Mouse (Mus musculus) heart, embryonic 10.5 days (tissue): ENCODE measurements around the gene Zdhhc13. TPM values are rescaled to one million over a fixed set of nuclear protein-coding genes. Genes with fewer than 3 reads are reported as not detected.
A peak's percentile ranks its signal among the peaks of the same experiment; 100 is the strongest.

Experiments
- DNase-seq: peaks from one replicate; pipeline ENCODE4 v3.0.0-alpha.2; 2017; ENCODE audit warnings: low spot score
- H3K27ac ChIP-seq: fragments of 300-500 bp; sonication (generic); 2 replicates; pipeline ENCODE4 v1.5.1; 2016; ENCODE audit warnings: mild to moderate bottlenecking
- H3K27me3 ChIP-seq: fragments of 300-500 bp; sonication (generic); 2 replicates; pipeline ENCODE4 v1.6.1; 2016; ENCODE audit warnings: mild to moderate bottlenecking; ENCODE audit not compliant: poor library complexity, insufficient read depth, severe bottlenecking
- H3K36me3 ChIP-seq: fragments of 300-500 bp; sonication (generic); 2 replicates; pipeline ENCODE4 v1.6.1; 2016; ENCODE audit warnings: mild to moderate bottlenecking, moderate library complexity
- H3K4me1 ChIP-seq: fragments of 300-500 bp; sonication (generic); 2 replicates; pipeline ENCODE4 v1.6.1; 2016; ENCODE audit warnings: mild to moderate bottlenecking
- H3K4me3 ChIP-seq: fragments of 300-500 bp; sonication (generic); 2 replicates; pipeline ENCODE4 v1.5.1; 2016; ENCODE audit warnings: mild to moderate bottlenecking, moderate library complexity
- H3K9me3 ChIP-seq: fragments of 300-500 bp; sonication (generic); 2 replicates; pipeline ENCODE4 v1.6.1; 2016; ENCODE audit warnings: mild to moderate bottlenecking, moderate library complexity
- WGBS: fragments of 180-500 bp; shearing (Covaris S2); methylation state at CpG from one replicate; pipeline ENCODE4 v1.1.7; 2016; 5-methylcytosine and 5-hydroxymethylcytosine counted together
- polyA plus RNA-seq: library from polyadenylated mRNA; unstranded; fragments of >200 nt; fragmentation: Nextera tagmentation; extraction: Ambion mirVana; gene quantifications from 2 replicates; pipeline ENCODE4 v1.2.1, GENCODE M21; 2016

Gene Zdhhc13
- polyA plus RNA-seq, 1 experiment from 2014 or later: 34.8 TPM

- Histone ChIP-seq H3K27me3 (no peaks in the 10 kb centered on the region), H3K36me3 (peaks cover 69% of the 10 kb centered on the region), H3K4me3 (no peak overlapping the region), H3K27ac (no peak overlapping the region), H3K4me1 (no peaks in the 10 kb centered on the region), H3K9me3 (no peaks in the 10 kb centered on the region)
- 90% methylated on average over 7 of the region's 7 CpGs for WGBS
- no peak for DNase-seq
These were observed 14.6 kb downstream of the Zdhhc13 start for GRCm38 (mm10) chr7:48803381-48803780.

DNA sequence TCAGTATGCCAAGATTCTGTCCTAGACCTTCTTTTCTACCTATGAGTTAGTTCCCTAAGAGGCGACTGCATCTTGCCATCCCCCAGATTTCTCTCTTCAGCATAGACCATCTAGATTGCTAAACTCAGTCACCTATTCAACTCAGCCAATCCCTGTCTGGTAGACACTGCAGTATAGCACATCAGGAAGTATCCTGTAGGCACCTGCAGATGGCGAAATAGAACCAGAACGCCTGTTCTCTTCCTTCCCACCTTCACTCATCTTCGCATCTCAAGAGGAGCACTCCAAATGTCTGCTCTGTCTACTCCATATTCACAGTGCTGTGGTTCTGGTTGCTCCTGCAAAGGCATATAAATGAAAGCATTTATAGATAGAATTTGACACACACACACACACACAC is 17.8 kb downstream of the Zdhhc13 start:
- 85% methylated on average over 4 of the region's 4 CpGs for WGBS
- no peak for DNase-seq
- Histone ChIP-seq H3K4me1 (no peaks in the 10 kb centered on the region), H3K27ac (no peak overlapping the region), H3K9me3 (no peaks in the 10 kb centered on the region), H3K4me3 (no peak overlapping the region), H3K27me3 (no peaks in the 10 kb centered on the region), H3K36me3 (peaks cover 79% of the 10 kb centered on the region)

GRCm38 (mm10) chr7:48810652-48811051 is 21.8 kb downstream of the Zdhhc13 start:
- 97% methylated on average over 1 of the region's 1 CpGs for WGBS
- no peak overlapping the region for H3K4me3 ChIP-seq
- no peaks in the 10 kb centered on the region for H3K27me3 ChIP-seq
- H3K4me1 ChIP-seq: no peaks in the 10 kb centered on the region
- DNase-seq: no peak
- peaks cover 58% of the 10 kb centered on the region for H3K36me3 ChIP-seq
- H3K9me3 ChIP-seq: no peaks in the 10 kb centered on the region
- H3K27ac ChIP-seq: no peak overlapping the region

- Histone ChIP-seq H3K27ac (no peak overlapping the region), H3K9me3 (no peaks in the 10 kb centered on the region), H3K27me3 (no peaks in the 10 kb centered on the region), H3K4me3 (no peak overlapping the region), H3K36me3 (peaks cover 56% of the 10 kb centered on the region), H3K4me1 (no peaks in the 10 kb centered on the region)
- no peak for DNase-seq
These were observed 23.6 kb downstream of the Zdhhc13 start for GRCm38 (mm10) chr7:48812358-48812757.

GRCm38 (mm10) chr7:48813594-48813993 is 24.8 kb downstream of the Zdhhc13 start:
- no peak overlapping the region for H3K4me3 ChIP-seq
- no peaks in the 10 kb centered on the region for H3K4me1 ChIP-seq
- no peaks in the 10 kb centered on the region for H3K27me3 ChIP-seq
- DNase-seq: no peak
- no peak overlapping the region for H3K27ac ChIP-seq
- 86% methylated on average over 1 of the region's 1 CpGs for WGBS
- no peaks in the 10 kb centered on the region for H3K9me3 ChIP-seq
- H3K36me3 ChIP-seq: peaks cover 53% of the 10 kb centered on the region

- H3K4me1 ChIP-seq: peaks cover 21% of the 10 kb centered on the region
- H3K36me3 ChIP-seq: peaks cover 85% of the 10 kb centered on the region
- H3K27me3 ChIP-seq: no peaks in the 10 kb centered on the region
- no peak overlapping the region for H3K4me3 ChIP-seq
- 93% methylated on average over 5 of the region's 5 CpGs for WGBS
- no peak overlapping the region for H3K27ac ChIP-seq
- no peak for DNase-seq
- no peaks in the 10 kb centered on the region for H3K9me3 ChIP-seq
These were observed 32.9 kb downstream of the Zdhhc13 start for GRCm38 (mm10) chr7:48821654-48822053.

DNA sequence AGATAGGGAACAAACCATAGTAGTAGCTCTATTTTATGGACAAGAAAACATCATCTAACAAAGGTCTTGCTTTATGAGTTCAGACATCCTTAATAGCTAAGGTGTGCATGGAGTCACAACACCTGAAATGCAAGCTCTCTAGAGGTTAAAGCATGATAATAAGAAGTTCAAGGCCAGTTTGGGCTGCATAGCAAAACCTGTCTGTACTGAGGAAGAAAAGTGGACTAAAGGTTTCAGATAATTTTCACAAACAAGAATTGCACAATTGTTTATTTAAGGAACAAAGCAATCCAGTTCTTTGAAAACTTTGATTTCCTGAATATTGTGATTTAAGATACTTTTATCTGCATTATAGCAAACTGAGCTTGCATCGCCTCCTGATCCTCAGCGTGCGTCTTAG is 34.8 kb downstream of the Zdhhc13 start:
- WGBS: 92% methylated on average over 3 of the region's 3 CpGs
- Histone ChIP-seq H3K9me3 (no peaks in the 10 kb centered on the region), H3K27ac (no peak overlapping the region), H3K27me3 (no peaks in the 10 kb centered on the region), H3K36me3 (peaks cover 83% of the 10 kb centered on the region), H3K4me1 (peaks cover 28% of the 10 kb centered on the region), H3K4me3 (no peak overlapping the region)
- no peak for DNase-seq

- no peak overlapping the region for H3K4me3 ChIP-seq
- no peaks in the 10 kb centered on the region for H3K27me3 ChIP-seq
- H3K27ac ChIP-seq: no peak overlapping the region
- 55% methylated on average over 1 of the region's 1 CpGs for WGBS
- no peaks in the 10 kb centered on the region for H3K9me3 ChIP-seq
- peaks cover 74% of the 10 kb centered on the region for H3K36me3 ChIP-seq
- DNase-seq: no peak
- H3K4me1 ChIP-seq: peaks cover 35% of the 10 kb centered on the region
These were observed 35.9 kb downstream of the Zdhhc13 start for GRCm38 (mm10) chr7:48824671-48825070.

- H3K36me3 ChIP-seq: peaks cover 69% of the 10 kb centered on the region
- no peak overlapping the region for H3K4me3 ChIP-seq
- 37% methylated on average over 6 of the region's 6 CpGs for WGBS
- no peaks in the 10 kb centered on the region for H3K9me3 ChIP-seq
- no peak for DNase-seq
- H3K27ac ChIP-seq: peak overlapping the region; percentile 56; the same call in 1 of the 2 replicates
- no peaks in the 10 kb centered on the region for H3K27me3 ChIP-seq
- peaks cover 34% of the 10 kb centered on the region for H3K4me1 ChIP-seq
These were observed 36.4 kb downstream of the Zdhhc13 start for GRCm38 (mm10) chr7:48825170-48825569.

- DNase-seq: no peak
- WGBS: 58% methylated on average over 5 of the region's 5 CpGs
- H3K4me1 ChIP-seq: peaks cover 70% of the 10 kb centered on the region
These were observed 40.5 kb downstream of the Zdhhc13 start for GRCm38 (mm10) chr7:48829177-48829910.

GRCm38 (mm10) chr7:48830395-48830794 is 41.6 kb downstream of the Zdhhc13 start:
- Histone ChIP-seq H3K27ac (peak overlapping the region; percentile 67), H3K36me3 (peaks cover 67% of the 10 kb centered on the region), H3K4me1 (peaks cover 68% of the 10 kb centered on the region), H3K4me3 (no peak overlapping the region), H3K27me3 (no peaks in the 10 kb centered on the region), H3K9me3 (no peaks in the 10 kb centered on the region)
- 11% methylated on average over 2 of the region's 2 CpGs for WGBS
- no peak for DNase-seq

More at GRCm38 (mm10) chr7:48829177-48829910, 40.5 kb downstream of the Zdhhc13 start:
- Histone ChIP-seq H3K36me3 (peaks cover 65% of the 10 kb centered on the region), H3K4me3 (no peak overlapping the region), H3K27ac (peak overlapping the region; percentile 49), H3K27me3 (no peaks in the 10 kb centered on the region), H3K9me3 (no peaks in the 10 kb centered on the region)

GRCm38 (mm10) chr7:48832735-48833134 is 43.9 kb downstream of the Zdhhc13 start:
- H3K36me3 ChIP-seq: peaks cover 62% of the 10 kb centered on the region
- WGBS: 52% methylated on average over 1 of the region's 1 CpGs

GRCm38 (mm10) chr7:48834371-48834970 is 45.7 kb downstream of the Zdhhc13 start:
- Histone ChIP-seq H3K27me3 (no peaks in the 10 kb centered on the region), H3K36me3 (peaks cover 71% of the 10 kb centered on the region), H3K4me1 (peaks cover 57% of the 10 kb centered on the region), H3K27ac (peak overlapping the region; percentile 32; the same call in 1 of the 2 replicates), H3K4me3 (no peak overlapping the region), H3K9me3 (no peaks in the 10 kb centered on the region)
- WGBS: 67% methylated on average over 4 of the region's 4 CpGs
- DNase-seq: no peak

More at GRCm38 (mm10) chr7:48832735-48833134, 43.9 kb downstream of the Zdhhc13 start:
- Histone ChIP-seq H3K4me3 (no peak overlapping the region), H3K27me3 (no peaks in the 10 kb centered on the region), H3K27ac (peak overlapping the region; percentile 57; the same call in 1 of the 2 replicates), H3K4me1 (peaks cover 62% of the 10 kb centered on the region), H3K9me3 (no peaks in the 10 kb centered on the region)
- no peak for DNase-seq
